8 mouse cellular contexts compared by ENCODE assay signal in genomic region chr17:36231318-36231717, GRCm38 (mm10). TPM values are rescaled to one million over a fixed set of nuclear protein-coding genes. Genes with fewer than 3 reads are reported as not detected.
A peak's percentile ranks its signal among the peaks of the same experiment; 100 is the strongest.
DNase-seq lines count a peak whose midpoint lies in the region; ATAC-seq lines count a peak whose summit lies in the region.

No protein-coding gene starts in this region.

- DNase-seq in heart, adult 18-20 months: peak; percentile 64 to 73
- peak; percentile 84 for DNase-seq in ES-CJ7 (ENCODE audit: low read depth, low spot score)
- DNase-seq in c-Kit-positive CD71-negative TER-119-negative erythroid progenitor cells, embryonic 14.5 days (ENCODE audit: low read depth): peak; percentile 100
- DNase-seq in gastrocnemius, postnatal 36 days: peak; percentile 32 to 48
- peak; percentile 20 to 94 for DNase-seq in left cerebral cortex, postnatal 10 days (ENCODE audit: extremely low spot score in 1 of 2, low spot score in 2 of 2)
- peak; percentile 75 for DNase-seq in ovary, postnatal 36 days (ENCODE audit: low spot score)
- DNase-seq in thymus, postnatal 10 days (ENCODE audit: low spot score in 2 of 2): peak; percentile 73 to 88

- ATAC-seq in heart, embryonic 11.5 days (replicated peaks; ENCODE audit: insufficient number of reproducible peaks, low FRiP score, low TSS enrichment): no peak

- no peak overlapping the region for H3K4me2 ChIP-seq in heart, embryonic 11.5 days

- intact Hi-C loops in gastrocnemius, postnatal 36 days (cut with DNase I): no loop called here
- intact Hi-C loops in left cerebral cortex, postnatal 10 days (cut with DNase I): no loop called here

- 4% methylated on average over 36 of the region's 36 CpGs for WGBS in heart, embryonic 11.5 days (ENCODE audit: insufficient replicate concordance)

- no peak overlapping the region for H3K9ac ChIP-seq in heart, embryonic 11.5 days (ENCODE audit: low read depth, low read length)

- H3K27me3 ChIP-seq in heart, embryonic 11.5 days (ENCODE audit: control insufficient read depth, insufficient read depth, low read length): peaks cover 65% of the 10 kb centered on the region

- 0 out of 2 replicates have a peak, but pooled peaks cover 6% of the 10 kb centered on the region for H3K4me1 ChIP-seq in heart, embryonic 11.5 days (ENCODE audit: control insufficient read depth, insufficient read depth, low read length)

- H3K9me3 ChIP-seq in heart, embryonic 11.5 days (replicated peaks; ENCODE audit: control insufficient read depth, low read length): no peaks in the 10 kb centered on the region

- H3K36me3 ChIP-seq in heart, embryonic 11.5 days (ENCODE audit: control insufficient read depth, insufficient read depth, low read length): no peaks in the 10 kb centered on the region

- H3K4me3 ChIP-seq in heart, embryonic 11.5 days (ENCODE audit: low read depth, low read length): no peak overlapping the region

- H3K27ac ChIP-seq in heart, embryonic 11.5 days (ENCODE audit: low read depth, low read length): no peak overlapping the region

RNA-seq across cellular contexts. Expression of gene Rpp21, which starts 26.6 kb away (rescaled TPM):
- total RNA-seq in heart, adult 18-20 months (2021): 10 to 100 TPM; 37.9 to 38.8 TPM
- 97.9 and 100 TPM in 2 replicates for polyA plus RNA-seq in heart, embryonic 11.5 days (2014; fragmentation: Nextera tagmentation; extraction: Ambion mirVana)
- 10 to 100 TPM; 34.5 to 39.6 TPM for total RNA-seq in gastrocnemius, postnatal 36 days (2021)
- total RNA-seq in left cerebral cortex, postnatal 10 days (2021): 10 to 100 TPM; 43.0 to 51.8 TPM

RNA-seq across cellular contexts. Expression of gene Trim39, which starts 40.7 kb away (rescaled TPM):
- 1 to 10 TPM; 5.2 to 6.5 TPM for total RNA-seq in heart, adult 18-20 months (2021)
- 9.1 and 9.6 TPM in 2 replicates for polyA plus RNA-seq in heart, embryonic 11.5 days (2014; fragmentation: Nextera tagmentation; extraction: Ambion mirVana)
- total RNA-seq in gastrocnemius, postnatal 36 days (2021): 1 to 10 TPM; 4.0 to 5.9 TPM
- 10 to 100 TPM; 18.9 to 19.7 TPM for total RNA-seq in left cerebral cortex, postnatal 10 days (2021)

RNA-seq across cellular contexts. Expression of gene H2-T3, which starts 41.2 kb away (rescaled TPM):
- not detected for total RNA-seq in heart, adult 18-20 months (2021)
- polyA plus RNA-seq in heart, embryonic 11.5 days (2014; fragmentation: Nextera tagmentation; extraction: Ambion mirVana): not detected in 2 replicates
- under 1 TPM in 1 of 2 experiments, not detected in 1; 0.59 TPM for total RNA-seq in gastrocnemius, postnatal 36 days (2021)
- total RNA-seq in left cerebral cortex, postnatal 10 days (2021): not detected

RNA-seq across cellular contexts. Expression of gene H2-M10.2, which starts 55.0 kb away (rescaled TPM):
- total RNA-seq in heart, adult 18-20 months (2021): not detected
- not detected in 2 replicates for polyA plus RNA-seq in heart, embryonic 11.5 days (2014; fragmentation: Nextera tagmentation; extraction: Ambion mirVana)
- not detected for total RNA-seq in gastrocnemius, postnatal 36 days (2021)
- total RNA-seq in left cerebral cortex, postnatal 10 days (2021): not detected

Comparison
In these comparisons a context has a peak if more than half of its experiments do, and no peak if none do; other contexts are left out.
1. DNase-seq: peak in every context shown above with its lines; median percentile 100 in c-Kit-positive CD71-negative TER-119-negative erythroid progenitor cells, embryonic 14.5 days; 84 in ES-CJ7; 80 in thymus, postnatal 10 days; 75 in ovary, postnatal 36 days; 68 in heart, adult 18-20 months; 57 in left cerebral cortex, postnatal 10 days; 40 in gastrocnemius, postnatal 36 days.